Mouse (Mus musculus): Measurements from ENCODE around the gene Add2.

GRCm38 (mm10) chr6:86052556-86052955 is 24.1 kb downstream of the Add2 start:
- TF ChIP-seq POLR2A (IDR thresholded peaks at IDR 0.05; ENCODE audit: low read depth, low read length) = no peak
- TF ChIP-seq CTCF (conservative IDR thresholded peaks at IDR 0.05; ENCODE audit: insufficient read depth, insufficient read length, low read depth, low read length) = no peak
